Mouse (Mus musculus) B cell, adult 2 months (primary cell): ENCODE data around the gene Efcab12.
"Not testable (repeated sequence)": the region's sequence is repeated elsewhere in the genome, so short reads cannot be mapped to it uniquely, and the experiment has no call there.

ENCODE experiments used
- DNase-seq, 2 experiments: peaks; one replicate each; pipeline ENCODE4 v3.0.0; 2022

Gene Efcab12

DNA sequence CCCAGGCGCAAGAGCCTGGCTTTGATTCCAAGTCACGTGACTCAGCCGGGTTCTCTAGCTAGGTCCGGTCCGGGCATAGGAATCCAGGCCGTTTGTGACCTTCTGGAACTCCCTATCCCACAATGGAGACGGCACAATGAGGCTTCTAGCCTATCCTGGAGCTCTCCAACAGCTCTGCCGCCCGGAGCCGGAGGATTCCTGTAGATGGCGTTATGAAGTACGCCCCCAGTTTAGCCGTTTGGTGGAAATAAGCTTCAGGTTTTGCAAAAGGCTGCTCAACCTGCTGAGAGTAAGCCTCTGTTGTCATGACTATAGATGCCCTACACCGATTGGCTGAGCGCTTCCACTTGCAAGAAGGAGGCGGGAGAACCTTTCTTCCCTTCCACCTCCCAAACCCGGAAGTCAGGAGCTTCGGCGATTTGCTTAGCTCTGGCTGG is at the start of gene Efcab12:
Gene Efcab12, minus strand, starts transcription at position 252 of the 437 bp plus-strand sequence.
- peak; percentile 14 to 31 for DNase-seq

- peak in 1 of 2 experiments; percentile 23 for DNase-seq
Observed at GRCm38 (mm10) chr6:115886894-115887293, 48.7 kb upstream of the Efcab12 start.

- DNase-seq = no peak
Observed at GRCm38 (mm10) chr6:115884018-115884417, 45.8 kb upstream of the Efcab12 start.

GRCm38 (mm10) chr6:115880751-115881150 is 42.5 kb upstream of the Efcab12 start:
- no peak for DNase-seq

DNA sequence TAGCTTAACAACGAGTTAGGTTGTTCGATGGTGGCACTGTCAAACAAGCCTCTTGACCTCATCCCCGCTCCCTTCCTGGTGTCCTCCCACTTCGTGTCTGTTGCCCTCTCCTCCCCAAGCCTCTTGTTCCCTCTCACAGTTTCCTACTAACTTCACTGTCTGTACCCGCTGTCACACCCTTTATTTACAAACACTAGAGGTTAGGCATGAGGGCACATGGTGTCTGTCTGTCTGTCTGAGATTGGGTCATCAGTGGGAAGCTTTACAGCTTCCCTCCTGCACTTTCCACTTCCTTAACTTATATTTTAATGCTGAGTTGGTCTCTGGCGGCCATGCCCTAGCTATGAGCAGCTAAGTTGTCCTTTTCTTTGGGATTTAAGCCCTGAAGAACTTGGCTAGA is 41.5 kb upstream of the Efcab12 start:
- DNase-seq = no peak

DNA sequence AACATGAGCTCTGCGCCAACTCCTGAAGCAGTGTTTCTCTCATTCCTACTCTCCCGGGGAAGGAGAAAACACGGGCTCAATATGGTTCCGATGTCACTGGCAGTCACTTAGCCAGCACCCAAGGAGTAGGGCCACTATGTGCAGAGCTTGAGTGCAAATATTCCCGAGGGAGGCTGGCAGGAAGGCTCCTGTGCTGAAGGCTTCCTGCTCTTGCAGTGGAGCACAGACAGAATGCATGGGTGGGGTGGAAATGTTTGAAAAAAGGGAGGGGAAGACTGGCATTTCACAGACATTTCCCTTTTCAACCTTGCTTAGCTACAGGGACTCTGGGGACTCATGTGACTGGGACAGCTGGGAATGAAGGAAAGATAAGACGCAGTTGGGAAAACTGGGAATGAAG is 40.5 kb upstream of the Efcab12 start:
- DNase-seq = no peak

DNA sequence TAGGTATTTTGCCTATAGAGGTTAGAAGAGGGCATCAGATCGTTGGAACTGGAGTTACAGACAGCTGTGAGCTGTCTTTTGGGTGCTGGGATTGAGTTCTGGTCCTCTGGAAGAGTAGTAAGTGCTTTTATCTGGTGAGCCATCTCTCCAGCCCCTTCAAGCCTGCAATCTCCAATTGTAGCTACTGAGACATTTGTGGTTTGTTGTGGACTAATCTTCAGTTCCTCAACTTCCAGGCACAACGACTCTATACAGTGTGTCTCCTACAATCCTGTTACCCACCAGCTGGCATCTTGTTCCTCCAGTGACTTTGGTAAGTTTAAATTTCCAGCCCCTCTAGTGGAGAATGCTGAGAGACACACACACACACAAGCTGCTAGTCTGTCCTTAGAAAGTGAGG is 39.0 kb upstream of the Efcab12 start:
- DNase-seq = no peak

DNA sequence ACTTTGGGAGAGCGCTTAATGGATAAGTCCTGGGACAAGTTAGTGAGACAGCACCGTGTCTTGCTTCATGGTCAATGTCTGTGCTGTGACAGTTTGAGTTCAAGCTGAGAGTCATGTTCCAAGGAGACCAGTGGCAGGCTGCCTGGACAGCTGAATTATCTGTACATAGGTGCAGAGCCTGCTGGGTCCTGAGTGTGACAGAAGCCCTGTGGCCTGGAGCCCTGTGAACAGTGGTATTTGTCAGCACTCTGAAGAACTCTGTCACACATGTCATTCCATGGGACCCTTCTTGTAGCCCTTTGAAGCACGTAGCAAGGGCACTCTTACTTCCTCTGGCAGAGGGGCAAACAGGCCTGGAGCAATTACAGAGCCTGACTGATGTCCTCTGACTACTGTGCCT is 33.1 kb upstream of the Efcab12 start:
- not testable (repeated sequence) for DNase-seq

DNA sequence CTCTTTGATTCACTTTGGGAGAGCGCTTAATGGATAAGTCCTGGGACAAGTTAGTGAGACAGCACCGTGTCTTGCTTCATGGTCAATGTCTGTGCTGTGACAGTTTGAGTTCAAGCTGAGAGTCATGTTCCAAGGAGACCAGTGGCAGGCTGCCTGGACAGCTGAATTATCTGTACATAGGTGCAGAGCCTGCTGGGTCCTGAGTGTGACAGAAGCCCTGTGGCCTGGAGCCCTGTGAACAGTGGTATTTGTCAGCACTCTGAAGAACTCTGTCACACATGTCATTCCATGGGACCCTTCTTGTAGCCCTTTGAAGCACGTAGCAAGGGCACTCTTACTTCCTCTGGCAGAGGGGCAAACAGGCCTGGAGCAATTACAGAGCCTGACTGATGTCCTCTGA is 28.9 kb upstream of the Efcab12 start:
- not testable (repeated sequence) for DNase-seq

DNA sequence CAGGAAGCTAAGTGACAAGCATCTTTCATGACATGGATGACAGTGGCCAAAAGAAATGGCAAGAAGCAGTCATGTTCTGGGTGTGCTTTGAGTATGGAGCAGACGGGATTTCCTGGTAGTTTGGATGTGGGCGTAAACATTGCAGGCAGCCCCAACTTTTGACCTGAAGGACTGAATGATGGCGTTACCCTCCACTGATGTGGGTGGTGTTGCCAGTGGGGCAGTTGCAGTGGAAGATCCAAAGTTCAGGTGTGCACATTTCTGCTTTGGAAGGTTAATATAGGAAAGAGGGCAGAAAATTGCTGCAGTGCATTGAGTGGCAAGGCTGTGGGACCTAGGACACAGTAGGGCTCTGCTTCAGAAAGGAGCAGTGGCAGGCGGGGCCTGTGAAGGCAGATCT is 27.0 kb upstream of the Efcab12 start:
- no peak for DNase-seq

DNA sequence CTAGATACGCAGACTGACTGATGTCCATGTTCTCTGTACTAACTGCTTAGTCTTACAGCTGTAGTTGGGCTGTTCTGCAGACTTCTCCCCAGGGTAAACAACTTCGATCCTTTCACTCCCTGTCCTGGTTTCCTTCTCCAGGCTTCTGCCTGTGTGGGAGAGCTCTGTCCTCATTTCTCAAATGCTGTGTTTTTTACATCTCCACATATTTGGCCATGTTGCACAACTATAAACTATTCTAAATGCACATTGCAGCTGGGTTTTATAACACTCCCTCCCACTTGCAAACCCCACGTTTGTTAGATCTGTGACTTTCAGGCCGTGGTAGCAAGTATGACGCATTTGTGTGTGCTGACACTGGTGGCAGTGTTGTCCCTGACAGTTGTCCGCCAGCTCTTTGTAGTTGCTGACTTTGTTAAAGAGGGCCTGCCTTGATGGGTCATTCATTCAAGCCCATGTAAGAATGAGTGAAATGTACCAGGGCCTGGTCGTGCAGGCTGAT is 25.2 kb upstream of the Efcab12 start:
- no peak for DNase-seq

- no peak for DNase-seq
Observed at GRCm38 (mm10) chr6:115860027-115860556, 21.9 kb upstream of the Efcab12 start.

- DNase-seq = no peak
Observed at GRCm38 (mm10) chr6:115859258-115859657, 21.0 kb upstream of the Efcab12 start.

- DNase-seq = no peak
Observed at GRCm38 (mm10) chr6:115856361-115856745, 18.1 kb upstream of the Efcab12 start.

GRCm38 (mm10) chr6:115855733-115856360 is 17.6 kb upstream of the Efcab12 start:
- no peak for DNase-seq

GRCm38 (mm10) chr6:115854432-115854831 is 16.2 kb upstream of the Efcab12 start:
- peak; percentile 55 to 58 for DNase-seq

DNA sequence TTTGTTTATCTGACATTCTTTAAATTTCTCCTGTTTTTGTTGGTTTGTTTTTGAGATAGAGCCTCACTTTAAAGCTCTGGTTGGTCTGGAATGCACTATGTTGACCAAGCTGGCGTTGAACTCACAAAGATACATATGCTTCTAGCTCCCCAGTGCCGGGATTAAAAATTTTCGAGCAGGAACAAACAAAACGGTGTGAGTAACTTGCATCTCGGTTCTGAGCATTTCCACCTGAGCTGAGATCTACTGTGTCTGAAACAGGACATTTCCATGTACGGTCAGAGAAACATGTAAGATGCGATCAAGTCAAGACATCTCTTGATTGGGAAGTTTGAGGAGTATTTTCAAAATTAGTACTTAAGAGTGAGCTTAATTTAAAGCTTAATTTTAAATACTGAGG is 15.8 kb upstream of the Efcab12 start:
- no peak for DNase-seq

GRCm38 (mm10) chr6:115853091-115853813 is 15.0 kb upstream of the Efcab12 start, which contains the start of the genes Mbd4 and Ift122:
Gene Mbd4 (minus strand): TSS chr6:115853371.
Gene Ift122 (plus strand): TSS chr6:115853470.
- peak; percentile 96 to 98 for DNase-seq

- DNase-seq = peak; percentile 62
Observed at GRCm38 (mm10) chr6:115852446-115853090, 14.4 kb upstream of the Efcab12 start.

GRCm38 (mm10) chr6:115848598-115849304 is 10.5 kb upstream of the Efcab12 start:
- peak; percentile 28 for DNase-seq

- DNase-seq = peak; percentile 84 to 88
Observed at GRCm38 (mm10) chr6:115846640-115847411, 8.6 kb upstream of the Efcab12 start.

DNA sequence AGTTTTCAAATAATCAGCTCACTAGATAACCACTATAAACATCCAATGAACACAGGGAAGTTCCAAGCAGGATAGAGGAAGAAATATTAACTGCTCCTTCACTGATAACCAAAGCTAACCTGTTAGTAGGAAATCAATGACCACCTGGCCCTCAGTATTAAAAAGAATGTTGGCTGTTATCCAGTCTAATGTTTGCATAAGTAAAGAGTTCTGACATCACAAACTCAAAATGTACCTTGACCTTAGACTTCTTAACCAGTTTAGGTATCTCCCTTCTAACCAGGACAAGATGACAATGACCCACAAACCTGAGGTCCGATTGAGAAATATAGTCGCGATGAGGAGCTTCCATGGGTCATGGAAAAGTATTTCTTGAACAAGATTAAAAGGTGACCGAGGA is 6.8 kb upstream of the Efcab12 start:
- no peak for DNase-seq
